Mouse (Mus musculus) MEL (cell line): Measurements from ENCODE around the gene Utrn.

Source experiments
- CHD2 ChIP-seq: IDR thresholded peaks from 2 replicates; pipeline ENCODE4 v1.6.1; 2011; ENCODE audit warnings: low read length, improper control_type of control experiment
- CTCF ChIP-seq, 3 experiments: IDR thresholded peaks in 2 of 3; conservative IDR thresholded peaks in 1 of 3; 2 replicates each; pipeline ENCODE4 v1.5.1; 2011 to 2012; ENCODE audit warnings: low read length in 3 of 3, low read depth in 2 of 3, mild to moderate bottlenecking in 2 of 3, improper control_type of control experiment in 1 of 3, inconsistent platforms in 1 of 3, mixed read lengths in 1 of 3, moderate library complexity in 1 of 3; ENCODE audit not compliant: control insufficient read depth in 1 of 3, insufficient read depth in 1 of 3, poor library complexity in 1 of 3, severe bottlenecking in 1 of 3
- GATA1 ChIP-seq: IDR thresholded peaks from 2 replicates; pipeline ENCODE4 v1.6.1; 2011; ENCODE audit warnings: low read depth, low read length, improper control_type of control experiment
- TAL1 ChIP-seq: IDR thresholded peaks from 2 replicates; pipeline ENCODE4 v1.6.1; 2012; ENCODE audit warnings: mild to moderate bottlenecking, inconsistent platforms, low read length, moderate library complexity, mixed read lengths
- USF1 ChIP-seq: IDR thresholded peaks from 2 replicates; pipeline ENCODE4 v1.6.1; 2014; ENCODE audit warnings: low read depth, mild to moderate bottlenecking, inconsistent platforms, low read length, improper control_type of control experiment, moderate library complexity

- TF ChIP-seq CHD2: no peak
- no peak for TF ChIP-seq GATA1
- TF ChIP-seq CTCF (IDR thresholded peaks at IDR 0.05 in 2 of 3, conservative IDR thresholded peaks at IDR 0.05 in 1 of 3; ENCODE audit: control insufficient read depth in 1 of 3, insufficient read depth in 1 of 3, low read depth in 2 of 3, low read length in 3 of 3, poor library complexity in 1 of 3, severe bottlenecking in 1 of 3): no peak
- TF ChIP-seq TAL1: no peak
- TF ChIP-seq USF1: no peak
Measured at GRCm38 (mm10) chr10:12399450-12399849, 469.7 kb downstream of the Utrn start.
